Mouse (Mus musculus) liver, embryonic 11.5 days (tissue): ENCODE measurements around the gene Coq8b. TPM values are rescaled to one million over a fixed set of nuclear protein-coding genes. Genes with fewer than 3 reads are reported as not detected.

Experiments
- ATAC-seq: fragments of 200-750 bp; cut with Nextera tagmentation; replicated peaks from 2 replicates; pipeline ENCODE4 v1.8.0; 2017; ENCODE audit warnings: moderate number of reproducible peaks, mild to moderate bottlenecking, moderate TSS enrichment, moderate library complexity; ENCODE audit not compliant: low FRiP score
- DNase-seq: peaks from one replicate; pipeline ENCODE4 v3.0.0-alpha.2; 2017; ENCODE audit warnings: low spot score
- H3K27ac ChIP-seq: fragments of 300-500 bp; sonication (generic); 2 replicates; pipeline ENCODE4 v1.5.1; 2014; ENCODE audit warnings: mild to moderate bottlenecking, low read depth, low read length, control low read depth
- H3K27me3 ChIP-seq: fragments of 300-500 bp; sonication (generic); replicated peaks from 2 replicates; pipeline ENCODE4 v1.6.1; 2014; ENCODE audit warnings: low read length, mixed read lengths; ENCODE audit not compliant: control insufficient read depth, insufficient read depth
- H3K36me3 ChIP-seq: fragments of 300-500 bp; sonication (generic); 2 replicates; pipeline ENCODE4 v1.6.1; 2014; ENCODE audit warnings: mild to moderate bottlenecking, low read length, moderate library complexity, mixed read lengths; ENCODE audit not compliant: control insufficient read depth, insufficient read depth
- H3K4me1 ChIP-seq: fragments of 300-500 bp; sonication (generic); replicated peaks from 2 replicates; pipeline ENCODE4 v1.6.1; 2014; ENCODE audit warnings: low read length, mixed read lengths; ENCODE audit not compliant: control insufficient read depth, insufficient read depth
- H3K4me2 ChIP-seq: fragments of 300-500 bp; sonication (generic); 2 replicates; pipeline ENCODE4 v1.6.1; 2014; ENCODE audit warnings: mild to moderate bottlenecking, control low read depth, moderate library complexity
- H3K4me3 ChIP-seq: fragments of 300-500 bp; sonication (generic); 2 replicates; pipeline ENCODE4 v1.5.1; 2014; ENCODE audit warnings: low read depth, low read length, control low read depth
- H3K9ac ChIP-seq: fragments of 300-500 bp; sonication (generic); 2 replicates; pipeline ENCODE4 v1.6.1; 2014; ENCODE audit warnings: low read depth, low read length, control low read depth
- H3K9me3 ChIP-seq: fragments of 300-500 bp; sonication (generic); 2 replicates; pipeline ENCODE4 v1.6.1; 2016; ENCODE audit warnings: low read length, inconsistent platforms, mixed read lengths; ENCODE audit not compliant: control insufficient read depth
- WGBS: fragments of 180-500 bp; shearing (Covaris S2); extraction: QIAGEN DNeasy Blood & Tissue Kit; methylation state at CpG from one replicate; pipeline ENCODE4 v1.1.7; 2014; 5-methylcytosine and 5-hydroxymethylcytosine counted together
- polyA plus RNA-seq: library from polyadenylated mRNA; unstranded; fragments of >200 nt; fragmentation: Nextera tagmentation; extraction: Ambion mirVana; gene quantifications from 2 replicates; pipeline ENCODE4 v1.2.1, GENCODE M21; 2014

Coq8b gene
- polyA plus RNA-seq, 1 experiment from 2014 or later: 18.7 TPM

DNA sequence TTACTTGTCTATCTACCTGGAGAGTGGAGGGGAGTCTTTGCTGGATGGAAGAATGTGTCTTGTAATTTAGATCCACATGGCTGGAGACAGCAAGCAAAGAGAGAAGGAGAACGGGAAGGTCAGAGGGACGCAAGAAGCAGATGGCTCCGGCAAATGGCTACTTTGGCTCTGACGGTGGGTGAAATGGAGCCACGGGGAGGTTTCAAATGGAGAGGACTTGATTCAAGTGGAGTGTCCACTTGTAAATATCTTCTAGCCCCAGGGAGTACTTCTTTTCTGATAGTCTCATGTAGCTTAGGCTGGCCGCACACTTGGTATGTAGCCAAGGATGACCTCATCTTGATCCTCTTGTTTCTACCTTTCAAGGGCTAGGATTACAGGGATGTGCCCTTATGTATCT is 66.0 kb downstream of the Coq8b start:
- Histone ChIP-seq H3K4me1 (no peaks in the 10 kb centered on the region), H3K27ac (no peak overlapping the region), H3K4me3 (no peak overlapping the region), H3K9me3 (no peaks in the 10 kb centered on the region), H3K4me2 (no peak overlapping the region), H3K9ac (no peak overlapping the region), H3K27me3 (peaks cover 8% of the 10 kb centered on the region; the same call in 1 of the 2 replicates), H3K36me3 (no peaks in the 10 kb centered on the region)
- WGBS: 86% methylated on average over 6 of the region's 6 CpGs
- ATAC-seq: no peak
- DNase-seq: no peak

DNA sequence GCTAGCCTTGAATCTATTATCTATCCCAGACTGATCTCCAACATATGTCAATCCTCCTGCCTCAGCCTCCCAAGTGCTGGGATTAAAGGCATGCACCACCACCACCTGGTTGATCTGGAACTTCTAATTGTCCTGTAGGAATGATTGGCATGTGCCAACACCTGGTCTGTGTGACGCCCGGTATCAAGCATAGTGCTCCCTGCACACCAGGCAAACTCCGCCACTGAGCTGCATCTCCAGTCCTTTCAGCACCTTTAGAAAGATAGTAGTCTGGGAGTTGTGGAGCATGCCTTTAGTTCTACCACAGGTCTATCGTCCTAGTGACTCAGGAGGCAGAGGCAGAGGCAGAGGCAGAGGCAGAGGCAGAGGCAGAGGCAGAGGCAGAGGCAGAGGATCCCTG is 67.5 kb downstream of the Coq8b start:
- Histone ChIP-seq H3K36me3 (no peaks in the 10 kb centered on the region), H3K27me3 (peaks cover 11% of the 10 kb centered on the region; the same call in 1 of the 2 replicates), H3K9ac (no peak overlapping the region), H3K9me3 (no peaks in the 10 kb centered on the region), H3K27ac (no peak overlapping the region), H3K4me3 (no peak overlapping the region), H3K4me1 (no peaks in the 10 kb centered on the region), H3K4me2 (no peak overlapping the region)
- 75% methylated on average over 4 of the region's 4 CpGs for whole genome bisulfite sequencing
- DNase-seq: no peak
- no peak for ATAC-seq

- no peak for ATAC-seq
- H3K27me3 ChIP-seq: peaks cover 13% of the 10 kb centered on the region; the same call in 1 of the 2 replicates
- H3K4me3 ChIP-seq: no peak overlapping the region
- no peaks in the 10 kb centered on the region for H3K4me1 ChIP-seq
- no peak overlapping the region for H3K9ac ChIP-seq
- no peaks in the 10 kb centered on the region for H3K9me3 ChIP-seq
- no peak overlapping the region for H3K4me2 ChIP-seq
- H3K27ac ChIP-seq: no peak overlapping the region
- 82% methylated on average over 5 of the region's 5 CpGs for WGBS
- DNase-seq: no peak
- H3K36me3 ChIP-seq: no peaks in the 10 kb centered on the region
Observed at GRCm38 (mm10) chr7:27300801-27301200, 68.0 kb downstream of the Coq8b start.

- no peak overlapping the region for H3K27ac ChIP-seq
- ATAC-seq (no peak), DNase-seq (peak; percentile 62)
- no peak overlapping the region for H3K4me3 ChIP-seq
- WGBS: 9% methylated on average over 11 of the region's 11 CpGs
- no peak overlapping the region for H3K4me2 ChIP-seq
- no peaks in the 10 kb centered on the region for H3K36me3 ChIP-seq
- no peak overlapping the region for H3K9ac ChIP-seq
- no peaks in the 10 kb centered on the region for H3K9me3 ChIP-seq
- no peaks in the 10 kb centered on the region for H3K4me1 ChIP-seq
- H3K27me3 ChIP-seq: peaks cover 18% of the 10 kb centered on the region
Observed at GRCm38 (mm10) chr7:27302172-27302571, 69.3 kb downstream of the Coq8b start.

- H3K27me3 ChIP-seq: peaks cover 28% of the 10 kb centered on the region
- ATAC-seq: no peak
- 76% methylated on average over 17 of the region's 17 CpGs for WGBS
Observed at GRCm38 (mm10) chr7:27305091-27305730, 72.4 kb downstream of the Coq8b start.

GRCm38 (mm10) chr7:27306161-27307160 is 73.6 kb downstream of the Coq8b start:
- ATAC-seq (no peak), DNase-seq (no peak)
- Histone ChIP-seq H3K9ac (no peak overlapping the region), H3K36me3 (no peaks in the 10 kb centered on the region), H3K4me2 (no peak overlapping the region), H3K4me3 (no peak overlapping the region), H3K9me3 (no peaks in the 10 kb centered on the region), H3K4me1 (no peaks in the 10 kb centered on the region), H3K27me3 (peaks cover 38% of the 10 kb centered on the region), H3K27ac (no peak overlapping the region)
- 66% methylated on average over 24 of the region's 24 CpGs for WGBS

More at GRCm38 (mm10) chr7:27305091-27305730, 72.4 kb downstream of the Coq8b start:
- no peaks in the 10 kb centered on the region for H3K36me3 ChIP-seq
- no peak for DNase-seq
- H3K4me1 ChIP-seq: no peaks in the 10 kb centered on the region
- H3K9ac ChIP-seq: no peak overlapping the region
- no peak overlapping the region for H3K4me2 ChIP-seq
- H3K4me3 ChIP-seq: no peak overlapping the region
- no peaks in the 10 kb centered on the region for H3K9me3 ChIP-seq
- H3K27ac ChIP-seq: no peak overlapping the region

GRCm38 (mm10) chr7:27307551-27307950 is 74.7 kb downstream of the Coq8b start:
- Histone ChIP-seq H3K9ac (no peak overlapping the region), H3K27ac (no peak overlapping the region), H3K4me2 (no peak overlapping the region), H3K27me3 (peaks cover 41% of the 10 kb centered on the region), H3K4me1 (no peaks in the 10 kb centered on the region), H3K4me3 (no peak overlapping the region), H3K9me3 (no peaks in the 10 kb centered on the region), H3K36me3 (no peaks in the 10 kb centered on the region)
- WGBS: 52% methylated on average over 9 of the region's 9 CpGs
- DNase-seq (no peak), ATAC-seq (no peak)
